Mouse (Mus musculus) heart, adult 18-20 months (tissue): Measurements from ENCODE around the gene Myo3b. TPM values are rescaled to one million over a fixed set of nuclear protein-coding genes. Genes with fewer than 3 reads are reported as not detected.
A peak's percentile ranks its signal among the peaks of the same experiment; 100 is the strongest.

ENCODE experiments used
- DNase-seq, 2 experiments: peaks; one replicate each; pipeline ENCODE4 v3.0.0; 2021 to 2022; ENCODE audit warnings: mixed read lengths in 1 of 2
- total RNA-seq, 2 experiments: library from RNA; stranded (reverse); gene quantifications; 2 replicates each; pipeline ENCODE4 v1.2.3; 2021

Myo3b gene
- total RNA-seq, 2 experiments from 2014 or later = 0.07 TPM; not detected in 1

DNA sequence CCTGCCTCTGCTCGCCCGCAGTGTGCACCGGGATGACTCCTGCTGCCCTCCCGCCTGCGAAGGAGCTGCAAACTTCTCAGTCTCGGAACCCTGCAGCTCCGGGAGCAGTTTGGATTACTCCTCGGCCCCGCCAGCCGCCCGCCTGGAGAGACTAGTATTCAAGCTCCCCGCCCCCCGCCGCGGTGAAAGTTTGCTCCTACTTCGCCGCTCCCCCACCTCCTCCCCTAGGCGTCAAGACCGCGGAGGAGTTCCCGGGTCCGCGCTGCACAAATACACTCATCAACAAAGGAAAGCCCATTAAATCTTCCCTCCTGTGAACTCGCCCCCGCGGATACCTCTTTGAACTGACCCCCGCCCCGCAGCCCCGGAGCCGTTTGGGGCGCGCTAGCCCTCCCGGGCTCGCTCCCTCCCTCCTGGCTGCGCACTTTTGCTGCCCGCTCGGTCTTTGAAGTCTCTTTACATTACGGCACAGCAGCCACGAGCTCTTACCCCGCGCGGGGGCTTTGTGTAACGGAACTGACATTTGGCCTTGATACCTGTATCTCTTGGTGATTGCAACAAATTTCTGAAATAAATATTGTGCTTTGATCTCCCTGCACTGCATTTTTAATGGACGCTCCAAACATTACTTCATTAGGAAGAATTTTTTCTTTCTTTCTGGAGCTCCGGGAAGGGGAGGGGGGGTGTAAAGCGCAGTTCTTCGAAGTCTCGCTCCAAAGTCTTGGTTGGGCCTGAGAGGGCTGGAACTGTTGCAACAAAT lies 433.1 kb downstream of the Myo3b start:
- DNase-seq = peak in 1 of 2 experiments; percentile 12

Other genes with a start within 250 kb of the Myo3b start
- under 1 TPM; 0.42 to 0.51 TPM for gene Ccdc173, start 249.6 kb upstream of the Myo3b start, total RNA-seq
- 10 to 100 TPM; 28.6 to 33.1 TPM for gene Phospho2, start 249.5 kb upstream of the Myo3b start, total RNA-seq
- gene Klhl23, start 217.2 kb upstream of the Myo3b start, total RNA-seq = 10 to 100 TPM; 26.0 to 34.4 TPM
- 10 to 100 TPM; 58.9 to 66.2 TPM for gene Ssb, start 177.6 kb upstream of the Myo3b start, total RNA-seq
- gene Mettl5, start 153.5 kb upstream of the Myo3b start, total RNA-seq = 10 to 100 TPM; 21.6 to 22.6 TPM
- 100 to 1,000 TPM; 120 to 124 TPM for gene Ubr3, start 141.9 kb upstream of the Myo3b start, total RNA-seq